In the genomic region with DNA sequence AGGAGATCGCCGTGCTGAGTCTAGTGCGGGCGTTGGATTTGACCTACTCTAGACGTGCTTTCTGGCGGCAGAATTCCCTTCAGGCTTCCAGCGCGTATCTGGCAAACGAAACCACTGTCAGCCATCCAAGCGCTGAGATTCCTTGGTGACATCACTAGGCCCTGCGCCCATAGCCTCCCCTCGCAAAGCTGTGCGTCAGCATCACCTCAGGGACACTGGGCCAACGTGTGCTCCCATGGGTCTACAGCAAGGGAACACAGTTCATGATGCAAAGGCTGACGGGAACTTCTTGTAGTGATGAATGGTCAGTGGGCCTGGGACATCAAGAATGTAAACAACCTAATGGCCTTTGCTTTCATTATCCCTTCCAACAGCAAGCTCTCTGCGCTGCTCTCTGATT, we compare ENCODE assay signal across 9 mouse cellular contexts.
DNase-seq lines count a peak whose midpoint lies in the region; ATAC-seq and TF ChIP-seq lines count a peak whose summit lies in the region.
"Had no signal": no experiment of that assay in that cellular context is flagged by ENCODE, and none has a peak within 500 bp of the region (broad histone marks: within the 10 kb centered on the region; RNA-seq: fewer than 3 reads in every experiment).

No protein-coding gene starts in this region.

- H3K36me3 ChIP-seq in intestine, embryonic 16.5 days (ENCODE audit: control insufficient read depth, insufficient read depth, low read length): no peaks in the 10 kb centered on the region
- no peaks in the 10 kb centered on the region for H3K36me3 ChIP-seq in midbrain, embryonic 16.5 days (ENCODE audit: control insufficient read depth, insufficient read depth, low read length)
- H3K36me3 ChIP-seq: heart, embryonic 13.5 days had no signal

- no peaks in the 10 kb centered on the region for H3K9me3 ChIP-seq in intestine, embryonic 16.5 days (ENCODE audit: control insufficient read depth, low read length)
- H3K9me3 ChIP-seq in midbrain, embryonic 16.5 days (replicated peaks; ENCODE audit: control insufficient read depth, low read length, poor library complexity, severe bottlenecking): no peaks in the 10 kb centered on the region
- H3K9me3 ChIP-seq: heart, embryonic 13.5 days had no signal

- H3K27me3 ChIP-seq in intestine, embryonic 16.5 days (replicated peaks; ENCODE audit: control insufficient read depth, insufficient read depth, low read length): no peaks in the 10 kb centered on the region
- no peaks in the 10 kb centered on the region for H3K27me3 ChIP-seq in midbrain, embryonic 16.5 days (ENCODE audit: control insufficient read depth, insufficient read depth, low read depth, low read length)
- H3K27me3 ChIP-seq: heart, embryonic 13.5 days had no signal

- ATAC-seq in intestine, embryonic 16.5 days: peak; percentile 82
- no peak for ATAC-seq in midbrain, embryonic 16.5 days

- peak; percentile 6 for DNase-seq in ES-CJ7 (ENCODE audit: low read depth, low spot score)
- peak; percentile 34 for DNase-seq in brain, embryonic 14.5 days (ENCODE audit: low read depth)
- peak; percentile 77 for DNase-seq in lung, postnatal 14 days
- DNase-seq in B cell, adult 2 months: no peak
- no peak for DNase-seq in frontal cortex, postnatal 36 days (ENCODE audit: low spot score in 2 of 2)
- DNase-seq in T-cell, adult 2 months (ENCODE audit: low spot score): no peak

- no peaks in the 10 kb centered on the region for H3K4me1 ChIP-seq in intestine, embryonic 16.5 days (ENCODE audit: control insufficient read depth, insufficient read depth, low read length)
- peaks cover 9% of the 10 kb centered on the region for H3K4me1 ChIP-seq in midbrain, embryonic 16.5 days (ENCODE audit: control insufficient read depth, insufficient read depth, low read length)

- H3K4me2 ChIP-seq in intestine, embryonic 16.5 days (ENCODE audit: low read depth, low read length): no peak overlapping the region
- H3K4me2 ChIP-seq in midbrain, embryonic 16.5 days (ENCODE audit: low read length): no peak overlapping the region
- H3K4me2 ChIP-seq: heart, embryonic 13.5 days had no signal

- H3K4me3 ChIP-seq in intestine, embryonic 16.5 days (ENCODE audit: low read length): no peak overlapping the region
- H3K4me3 ChIP-seq in midbrain, embryonic 16.5 days (ENCODE audit: low read depth, low read length): no peak overlapping the region
- H3K4me3 ChIP-seq: heart, embryonic 13.5 days had no signal

- no peak for TF ChIP-seq POLR2A in brain, embryonic 14.5 days (IDR thresholded peaks at IDR 0.05; ENCODE audit: borderline replicate concordance, extremely low read depth, insufficient read depth, insufficient read length, poor library complexity, severe bottlenecking)

- no peak for TF ChIP-seq CTCF in brain, embryonic 14.5 days (IDR thresholded peaks at IDR 0.05; ENCODE audit: borderline replicate concordance, extremely low read depth, insufficient read depth, insufficient read length)

- H3K9ac ChIP-seq in intestine, embryonic 16.5 days (ENCODE audit: low read depth, low read length): no peak overlapping the region
- no peak overlapping the region for H3K9ac ChIP-seq in midbrain, embryonic 16.5 days (ENCODE audit: low read depth, low read length)
- H3K9ac ChIP-seq: heart, embryonic 13.5 days had no signal

- H3K27ac ChIP-seq in intestine, embryonic 16.5 days (ENCODE audit: low read length): peak overlapping the region; percentile 38; the same call in 1 of the 2 replicates
- no peak overlapping the region for H3K27ac ChIP-seq in midbrain, embryonic 16.5 days (ENCODE audit: low read length)
- H3K27ac ChIP-seq: heart, embryonic 13.5 days had no signal

- WGBS in intestine, embryonic 16.5 days: 58% methylated on average over 16 of the region's 16 CpGs
- WGBS in midbrain, embryonic 16.5 days: 82% methylated on average over 16 of the region's 16 CpGs

Comparison
In these comparisons a context has a peak if more than half of its experiments do, and no peak if none do; other contexts are left out.
1. DNase-seq: peak in ES-CJ7 (single experiment), brain, embryonic 14.5 days (single experiment) and lung, postnatal 14 days (single experiment); none in B cell, adult 2 months (0 of 2), frontal cortex, postnatal 36 days (0 of 2) and T-cell, adult 2 months (single experiment).